Mouse (Mus musculus): ENCODE measurements around the gene Trim62. TPM values are rescaled to one million over a fixed set of nuclear protein-coding genes. Genes with fewer than 3 reads are reported as not detected.

Gene Trim62
- polyA plus RNA-seq, 1 experiment, result 11.2 TPM

DNA sequence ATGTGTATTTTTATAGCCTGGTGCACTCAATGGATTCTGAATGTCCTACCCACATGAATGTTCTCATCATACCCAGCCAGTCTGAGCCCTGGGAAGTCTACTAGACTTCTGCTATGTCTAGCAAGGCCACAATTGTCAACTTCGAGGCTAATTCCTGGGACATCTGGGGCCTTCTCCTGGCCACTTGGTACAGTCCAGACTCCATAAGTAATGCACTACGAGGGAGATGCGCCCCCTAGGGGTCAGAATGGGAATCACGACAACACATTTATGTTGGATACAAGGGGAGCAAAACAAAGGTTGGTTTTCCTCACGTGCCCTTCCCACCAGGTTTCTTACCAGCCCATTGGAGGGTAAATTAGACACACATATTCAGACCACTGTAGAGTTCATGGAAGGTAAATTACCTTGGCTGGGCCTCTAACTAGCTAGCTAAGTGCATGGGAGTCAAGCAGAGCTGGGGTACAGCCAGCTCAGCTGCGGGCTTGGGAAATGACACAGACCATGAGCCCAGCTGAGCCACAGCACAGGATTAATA, 64.8 kb downstream of the Trim62 start:
- TF ChIP-seq CTCF (IDR thresholded peaks at IDR 0.05; ENCODE audit: extremely low read depth, insufficient read depth, low read length) (peak; percentile 60), POLR2A (IDR thresholded peaks at IDR 0.05; ENCODE audit: extremely low read depth, insufficient read depth, low read length) (no peak)
- no peak overlapping the region for H3K4me3 ChIP-seq (ENCODE audit: insufficient read depth, low read length)
- no peaks in the 10 kb centered on the region for H3K4me1 ChIP-seq (ENCODE audit: control insufficient read depth, insufficient read depth, low read length)
- no peak overlapping the region for H3K27ac ChIP-seq (ENCODE audit: insufficient read depth, low read length)

DNA sequence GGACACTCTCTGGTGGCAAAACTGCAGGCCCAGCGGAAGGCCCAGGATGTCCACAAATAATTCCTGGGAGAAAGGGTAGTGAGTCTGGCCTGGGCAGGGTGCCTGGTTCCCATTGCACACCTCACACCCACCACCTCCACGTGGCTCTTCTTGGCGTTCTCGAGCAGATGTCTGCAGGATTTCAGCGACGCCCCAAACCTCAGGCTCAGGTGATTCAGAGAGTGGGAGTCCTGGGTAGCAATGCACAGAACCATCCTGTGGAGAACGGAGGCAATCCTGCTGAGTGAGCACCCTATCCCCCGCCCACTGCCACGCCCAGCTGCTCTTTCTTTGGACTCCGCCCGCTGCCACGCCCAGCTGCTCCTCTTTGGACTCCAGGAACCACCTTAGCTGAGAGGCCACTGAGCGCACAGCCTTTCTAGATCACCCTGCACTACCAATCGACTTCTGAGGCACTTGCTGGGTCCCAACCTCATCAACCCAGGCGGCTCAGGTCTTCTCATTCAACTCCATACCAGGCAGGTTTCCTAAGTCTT, 66.2 kb downstream of the Trim62 start:
- H3K4me3 ChIP-seq (ENCODE audit: insufficient read depth, low read length), result no peak overlapping the region
- H3K27ac ChIP-seq (ENCODE audit: insufficient read depth, low read length), result no peak overlapping the region
- no peaks in the 10 kb centered on the region for H3K4me1 ChIP-seq (ENCODE audit: control insufficient read depth, insufficient read depth, low read length)
- TF ChIP-seq POLR2A (IDR thresholded peaks at IDR 0.05; ENCODE audit: extremely low read depth, insufficient read depth, low read length) (no peak), CTCF (IDR thresholded peaks at IDR 0.05; ENCODE audit: extremely low read depth, insufficient read depth, low read length) (no peak)

DNA sequence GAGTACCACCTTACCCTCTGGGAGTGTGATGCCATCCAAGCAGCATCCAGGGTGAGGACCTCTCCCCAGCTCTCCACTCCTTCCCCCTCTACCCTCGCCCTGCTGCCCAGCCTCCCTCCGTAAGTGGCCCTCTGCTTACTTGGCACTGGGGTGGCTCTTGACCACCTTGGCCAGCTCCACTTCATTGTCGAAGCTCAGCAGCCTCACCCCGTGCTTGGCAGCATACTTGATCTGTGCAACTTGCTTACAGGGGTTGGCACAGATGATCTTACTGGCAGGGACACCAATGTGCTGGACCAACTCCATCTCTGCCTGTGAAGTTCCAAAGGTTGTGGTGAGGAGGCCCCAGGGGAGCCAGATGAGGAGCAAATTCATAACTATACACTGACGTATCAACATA, 67.1 kb downstream of the Trim62 start:
- Histone ChIP-seq H3K27ac (ENCODE audit: insufficient read depth, low read length) (no peak overlapping the region), H3K4me3 (ENCODE audit: insufficient read depth, low read length) (no peak overlapping the region), H3K4me1 (ENCODE audit: control insufficient read depth, insufficient read depth, low read length) (no peaks in the 10 kb centered on the region)
- TF ChIP-seq CTCF (IDR thresholded peaks at IDR 0.05; ENCODE audit: extremely low read depth, insufficient read depth, low read length) (no peak), POLR2A (IDR thresholded peaks at IDR 0.05; ENCODE audit: extremely low read depth, insufficient read depth, low read length) (no peak)

DNA sequence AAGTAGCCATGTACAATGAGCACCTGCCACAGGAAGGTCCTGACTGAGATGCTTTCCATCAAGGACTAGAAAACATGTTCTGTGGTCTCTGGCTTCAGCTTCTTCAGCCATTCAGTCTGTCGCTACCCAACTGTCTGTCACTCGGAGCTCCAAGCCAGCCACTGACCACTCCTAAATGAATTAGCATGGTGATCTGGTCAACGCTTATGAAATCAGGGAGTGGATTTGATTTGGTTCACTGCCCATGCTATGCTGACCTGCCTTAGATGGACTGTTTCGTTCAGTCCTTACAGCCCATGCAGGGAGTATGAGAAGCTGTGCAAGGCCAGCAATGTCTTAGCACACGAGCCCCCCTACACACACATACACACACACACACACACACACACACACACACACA, 70.5 kb downstream of the Trim62 start:
- H3K4me1 ChIP-seq (ENCODE audit: control insufficient read depth, insufficient read depth, low read length), result no peaks in the 10 kb centered on the region
- H3K27ac ChIP-seq (ENCODE audit: insufficient read depth, low read length), result no peak overlapping the region
- no peak for TF ChIP-seq CTCF (IDR thresholded peaks at IDR 0.05; ENCODE audit: extremely low read depth, insufficient read depth, low read length)
- TF ChIP-seq POLR2A (IDR thresholded peaks at IDR 0.05; ENCODE audit: extremely low read depth, insufficient read depth, low read length), result no peak
- no peak overlapping the region for H3K4me3 ChIP-seq (ENCODE audit: insufficient read depth, low read length)

DNA sequence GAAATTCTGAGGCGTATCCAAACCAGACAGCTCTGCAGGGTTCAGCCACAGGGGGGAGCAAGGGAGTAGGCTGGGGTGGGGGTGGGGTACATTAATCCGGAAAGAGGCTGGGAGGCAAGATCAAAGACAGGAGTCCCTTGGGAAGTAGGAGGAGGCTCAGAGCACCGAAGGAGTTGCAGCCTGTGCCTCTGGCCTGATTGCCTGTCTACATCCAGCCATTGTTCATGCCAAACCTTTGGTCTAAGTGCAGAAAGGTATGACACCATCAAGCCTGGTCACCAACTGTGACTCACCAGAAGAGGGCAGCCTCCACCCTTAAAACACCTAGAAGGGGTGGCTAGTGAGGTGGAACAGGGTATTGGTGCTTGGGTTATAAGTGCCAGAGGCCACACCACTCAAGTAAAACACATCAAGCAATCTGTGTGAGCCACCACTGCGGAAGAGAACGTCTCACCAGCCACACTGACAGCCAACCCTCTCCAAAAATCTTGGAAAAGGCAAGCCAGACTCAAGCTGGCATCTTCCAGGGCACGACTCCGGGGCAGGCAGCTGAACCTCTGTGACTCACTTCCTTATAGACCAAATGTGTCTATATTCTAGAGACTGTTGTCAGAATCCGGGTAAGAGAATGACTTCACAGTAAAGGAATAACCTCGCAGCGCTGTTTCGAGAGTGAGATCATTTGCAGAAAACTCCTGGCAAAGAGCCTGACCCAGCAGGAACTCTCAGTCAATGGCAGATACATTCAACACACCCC, 74.0 kb downstream of the Trim62 start:
- Histone ChIP-seq H3K4me1 (ENCODE audit: control insufficient read depth, insufficient read depth, low read length) (0 out of 2 replicates have a peak, but pooled peaks cover 1% of the 10 kb centered on the region), H3K4me3 (ENCODE audit: insufficient read depth, low read length) (no peak overlapping the region), H3K27ac (ENCODE audit: insufficient read depth, low read length) (no peak overlapping the region)
- peak; percentile 50 for TF ChIP-seq CTCF (IDR thresholded peaks at IDR 0.05; ENCODE audit: extremely low read depth, insufficient read depth, low read length)
- TF ChIP-seq POLR2A (IDR thresholded peaks at IDR 0.05; ENCODE audit: extremely low read depth, insufficient read depth, low read length), result no peak

DNA sequence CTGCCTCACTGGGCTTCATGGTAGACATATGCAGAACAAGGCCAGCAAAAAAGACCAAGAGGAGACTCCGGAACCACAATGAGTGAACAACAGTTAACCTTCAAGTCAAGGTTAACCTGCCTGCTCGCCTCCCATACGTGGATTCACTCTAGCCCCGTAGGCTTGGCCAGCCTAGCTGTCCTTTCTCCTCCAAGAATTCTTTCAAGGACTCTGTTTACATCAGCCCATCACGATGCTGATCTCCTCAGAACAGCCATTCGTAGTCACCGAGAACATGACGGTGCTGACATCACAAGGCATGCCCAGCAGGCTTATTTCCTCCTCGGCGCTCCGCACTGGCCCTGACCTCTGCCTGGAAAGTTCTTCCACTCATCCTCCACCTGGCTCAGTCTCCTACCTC, 74.8 kb downstream of the Trim62 start:
- Histone ChIP-seq H3K27ac (ENCODE audit: insufficient read depth, low read length) (no peak overlapping the region), H3K4me3 (ENCODE audit: insufficient read depth, low read length) (no peak overlapping the region), H3K4me1 (ENCODE audit: control insufficient read depth, insufficient read depth, low read length) (0 out of 2 replicates have a peak, but pooled peaks cover 1% of the 10 kb centered on the region)
- TF ChIP-seq POLR2A (IDR thresholded peaks at IDR 0.05; ENCODE audit: extremely low read depth, insufficient read depth, low read length) (no peak), CTCF (IDR thresholded peaks at IDR 0.05; ENCODE audit: extremely low read depth, insufficient read depth, low read length) (no peak)

DNA sequence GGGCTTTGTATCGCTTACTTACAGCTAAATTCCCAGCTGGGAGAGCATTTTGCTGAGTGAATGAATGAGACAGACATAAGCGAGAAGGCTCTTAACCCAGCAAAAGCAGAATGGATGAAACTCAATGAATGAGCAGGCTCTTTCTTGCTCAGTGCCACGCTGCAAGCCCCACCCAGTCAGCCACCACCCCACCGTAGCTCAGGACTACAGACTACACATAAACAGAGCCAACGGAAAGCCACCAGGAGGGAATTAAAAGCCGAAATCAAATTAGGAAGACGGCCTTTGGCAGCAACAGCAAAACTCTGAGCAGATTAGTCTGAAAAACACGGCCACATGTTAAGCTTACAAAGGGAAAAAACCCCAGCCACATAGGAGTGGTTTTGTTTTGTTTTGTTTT, 75.5 kb downstream of the Trim62 start:
- Histone ChIP-seq H3K4me3 (ENCODE audit: insufficient read depth, low read length) (no peak overlapping the region), H3K4me1 (ENCODE audit: control insufficient read depth, insufficient read depth, low read length) (0 out of 2 replicates have a peak, but pooled peaks cover 1% of the 10 kb centered on the region), H3K27ac (ENCODE audit: insufficient read depth, low read length) (no peak overlapping the region)
- TF ChIP-seq POLR2A (IDR thresholded peaks at IDR 0.05; ENCODE audit: extremely low read depth, insufficient read depth, low read length), result no peak
- no peak for TF ChIP-seq CTCF (IDR thresholded peaks at IDR 0.05; ENCODE audit: extremely low read depth, insufficient read depth, low read length)

DNA sequence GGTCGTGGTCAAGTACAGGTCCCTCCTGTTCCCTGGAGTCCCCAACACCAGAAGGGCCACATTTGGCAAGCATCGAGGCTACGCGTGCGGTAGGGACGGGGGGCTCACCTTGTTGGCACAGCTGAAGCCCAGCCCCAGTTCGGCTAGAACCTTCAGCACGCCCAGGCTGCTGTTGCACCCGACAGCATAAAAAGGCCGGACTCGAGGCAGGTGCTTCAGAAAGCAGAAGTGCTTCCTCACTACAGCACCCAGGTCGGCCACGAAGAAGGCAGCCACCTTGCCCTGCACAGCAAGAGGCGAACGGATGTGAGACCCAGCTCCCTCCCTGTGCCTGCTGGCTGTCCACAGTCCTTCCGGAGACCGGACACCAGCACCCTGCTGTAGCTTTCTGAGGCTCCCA, 76.3 kb downstream of the Trim62 start:
- Histone ChIP-seq H3K4me3 (ENCODE audit: insufficient read depth, low read length) (no peak overlapping the region), H3K27ac (ENCODE audit: insufficient read depth, low read length) (no peak overlapping the region), H3K4me1 (ENCODE audit: control insufficient read depth, insufficient read depth, low read length) (0 out of 2 replicates have a peak, but pooled peaks cover 1% of the 10 kb centered on the region)
- TF ChIP-seq POLR2A (IDR thresholded peaks at IDR 0.05; ENCODE audit: extremely low read depth, insufficient read depth, low read length), result no peak
- TF ChIP-seq CTCF (IDR thresholded peaks at IDR 0.05; ENCODE audit: extremely low read depth, insufficient read depth, low read length), result no peak

Other genes with a start within 250 kb of the Trim62 start
- 88.5 and 92.4 TPM in 2 replicates for gene Phc2, start 228.9 kb upstream of the Trim62 start, polyA plus RNA-seq (2012; rRNA removed)
- 0.21 and 0.35 TPM in 2 replicates for gene A3galt2, start 128.2 kb upstream of the Trim62 start, polyA plus RNA-seq (2012; rRNA removed)
- 23.8 and 24.1 TPM in 2 replicates for gene Zfp362, start 77.5 kb upstream of the Trim62 start, polyA plus RNA-seq (2012; rRNA removed)
- gene Azin2, start 78.9 kb downstream of the Trim62 start, polyA plus RNA-seq (2012; rRNA removed), result 46.0 and 51.4 TPM in 2 replicates
- 36.3 and 38.7 TPM in 2 replicates for gene Ak2, start 108.4 kb downstream of the Trim62 start, polyA plus RNA-seq (2012; rRNA removed)
- 48.9 and 51.7 TPM in 2 replicates for gene Rnf19b, start 174.7 kb downstream of the Trim62 start, polyA plus RNA-seq (2012; rRNA removed)
- gene Tmem54, start 222.0 kb downstream of the Trim62 start, polyA plus RNA-seq (2012; rRNA removed), result not detected in 2 replicates
- 1,156 and 1,221 TPM in 2 replicates for gene Hpca, start 238.5 kb downstream of the Trim62 start, polyA plus RNA-seq (2012; rRNA removed)